Comparison of ENCODE assay signal across 26 mouse cellular contexts in genomic region chr14:112075071-112075470, GRCm38 (mm10).
DNase-seq lines count a peak whose midpoint lies in the region; ATAC-seq lines count a peak whose summit lies in the region.
"Had no signal": no experiment of that assay in that cellular context is flagged by ENCODE, and none has a peak within 500 bp of the region (broad histone marks: within the 10 kb centered on the region; RNA-seq: fewer than 3 reads in every experiment).

No protein-coding gene starts in this region.

- H3K9me3 ChIP-seq in hindbrain, embryonic 11.5 days (ENCODE audit: control insufficient read depth, low read length): no peaks in the 10 kb centered on the region
- H3K9me3 ChIP-seq in hindbrain, embryonic 14.5 days (ENCODE audit: control insufficient read depth, low read length): 0 out of 2 replicates have a peak, but pooled peaks cover 3% of the 10 kb centered on the region
- H3K9me3 ChIP-seq in midbrain, embryonic 12.5 days: no peaks in the 10 kb centered on the region
- no peaks in the 10 kb centered on the region for H3K9me3 ChIP-seq in midbrain, embryonic 10.5 days (replicated peaks)
- H3K9me3 ChIP-seq: embryonic facial prominence, embryonic 13.5 days; forebrain, embryonic 12.5 days; limb, embryonic 15.5 days; liver, embryonic 15.5 days; midbrain, embryonic 15.5 days had no signal

- no peak for ATAC-seq in CD4-positive, CD25-positive, alpha-beta regulatory T cell, adult 4 months
- ATAC-seq in hindbrain, embryonic 11.5 days (ENCODE audit: low FRiP score): peak; percentile 43; the same call in 1 of the 2 replicates
- no peak for ATAC-seq in hindbrain, embryonic 14.5 days (ENCODE audit: low FRiP score)
- peak; percentile 44; the same call in 1 of the 2 replicates for ATAC-seq in midbrain, embryonic 12.5 days (ENCODE audit: low FRiP score, low read depth)
- ATAC-seq in monocyte, adult 5-6 weeks (replicated peaks; ENCODE audit: insufficient number of reproducible peaks, low FRiP score, low TSS enrichment, poor library complexity, severe bottlenecking): 0 out of 2 replicates have a peak, but pooled peaks have one; percentile 35
- ATAC-seq: lung, postnatal 0 days; midbrain, embryonic 15.5 days; Patski had no signal

- no peak overlapping the region for H3K4me3 ChIP-seq in hindbrain, embryonic 11.5 days (ENCODE audit: low read depth, low read length)
- H3K4me3 ChIP-seq in hindbrain, embryonic 14.5 days (replicated peaks; ENCODE audit: low read length): no peak overlapping the region
- no peak overlapping the region for H3K4me3 ChIP-seq in midbrain, embryonic 12.5 days
- no peak overlapping the region for H3K4me3 ChIP-seq in midbrain, embryonic 10.5 days
- H3K4me3 ChIP-seq: embryonic facial prominence, embryonic 13.5 days; erythroblast, embryonic 14.5 days; forebrain, embryonic 12.5 days; gastrocnemius, adult 2 months; heart, embryonic 13.5 days; hindbrain, embryonic 15.5 days; limb, embryonic 15.5 days; liver, embryonic 15.5 days; midbrain, embryonic 15.5 days; myocyte had no signal

- no peak overlapping the region for H3K9ac ChIP-seq in hindbrain, embryonic 11.5 days (ENCODE audit: low read depth, low read length)
- no peak overlapping the region for H3K9ac ChIP-seq in hindbrain, embryonic 14.5 days
- H3K9ac ChIP-seq in midbrain, embryonic 12.5 days (replicated peaks): no peak overlapping the region
- H3K9ac ChIP-seq: embryonic facial prominence, embryonic 13.5 days; forebrain, embryonic 12.5 days; heart, embryonic 13.5 days; hindbrain, embryonic 15.5 days; limb, embryonic 15.5 days; liver, embryonic 15.5 days; midbrain, embryonic 15.5 days had no signal

- H3K4me2 ChIP-seq in hindbrain, embryonic 11.5 days (replicated peaks; ENCODE audit: low read depth, low read length): no peak overlapping the region
- H3K4me2 ChIP-seq in hindbrain, embryonic 14.5 days (replicated peaks): no peak overlapping the region
- no peak overlapping the region for H3K4me2 ChIP-seq in midbrain, embryonic 12.5 days (replicated peaks)
- H3K4me2 ChIP-seq: embryonic facial prominence, embryonic 13.5 days; forebrain, embryonic 12.5 days; heart, embryonic 13.5 days; hindbrain, embryonic 15.5 days; limb, embryonic 15.5 days; liver, embryonic 15.5 days; midbrain, embryonic 15.5 days had no signal

- H3K27ac ChIP-seq in hindbrain, embryonic 11.5 days (ENCODE audit: low read depth, low read length): no peak overlapping the region
- no peak overlapping the region for H3K27ac ChIP-seq in hindbrain, embryonic 14.5 days
- no peak overlapping the region for H3K27ac ChIP-seq in midbrain, embryonic 12.5 days (replicated peaks)
- no peak overlapping the region for H3K27ac ChIP-seq in midbrain, embryonic 10.5 days (replicated peaks)
- H3K27ac ChIP-seq: embryonic facial prominence, embryonic 13.5 days; forebrain, embryonic 12.5 days; gastrocnemius, adult 2 months; heart, embryonic 13.5 days; hindbrain, embryonic 15.5 days; limb, embryonic 15.5 days; liver, embryonic 15.5 days; midbrain, embryonic 15.5 days had no signal

- H3K4me1 ChIP-seq in hindbrain, embryonic 11.5 days (replicated peaks; ENCODE audit: control insufficient read depth, insufficient read depth, low read length): no peaks in the 10 kb centered on the region
- no peaks in the 10 kb centered on the region for H3K4me1 ChIP-seq in hindbrain, embryonic 14.5 days (replicated peaks; ENCODE audit: control insufficient read depth, insufficient read depth, low read length)
- no peaks in the 10 kb centered on the region for H3K4me1 ChIP-seq in midbrain, embryonic 12.5 days
- H3K4me1 ChIP-seq in midbrain, embryonic 10.5 days: no peaks in the 10 kb centered on the region
- H3K4me1 ChIP-seq: embryonic facial prominence, embryonic 13.5 days; forebrain, embryonic 12.5 days; heart, embryonic 13.5 days; hindbrain, embryonic 15.5 days; limb, embryonic 15.5 days; liver, embryonic 15.5 days; midbrain, embryonic 15.5 days had no signal

- no peaks in the 10 kb centered on the region for H3K27me3 ChIP-seq in hindbrain, embryonic 11.5 days (ENCODE audit: control insufficient read depth, insufficient read depth, low read length)
- no peaks in the 10 kb centered on the region for H3K27me3 ChIP-seq in hindbrain, embryonic 14.5 days (ENCODE audit: control insufficient read depth, insufficient read depth, low read length)
- no peaks in the 10 kb centered on the region for H3K27me3 ChIP-seq in midbrain, embryonic 12.5 days
- no peaks in the 10 kb centered on the region for H3K27me3 ChIP-seq in midbrain, embryonic 10.5 days (ENCODE audit: low read depth, poor library complexity, severe bottlenecking)
- H3K27me3 ChIP-seq: embryonic facial prominence, embryonic 13.5 days; forebrain, embryonic 12.5 days; heart, embryonic 13.5 days; hindbrain, embryonic 15.5 days; limb, embryonic 15.5 days; liver, embryonic 15.5 days; midbrain, embryonic 15.5 days; Patski had no signal

- peak; percentile 1 for DNase-seq in CD4-positive, CD25-positive, alpha-beta regulatory T cell, adult 2 months (ENCODE audit: low read depth, low spot score)
- no peak for DNase-seq in hindbrain, embryonic 11.5 days (ENCODE audit: low spot score)
- no peak for DNase-seq in hindbrain, embryonic 14.5 days (ENCODE audit: low spot score)
- no peak for DNase-seq in midbrain, embryonic 10.5 days (ENCODE audit: low spot score)
- DNase-seq in adrenal gland, adult (ENCODE audit: inconsistent age in 2 of 2, low spot score in 1 of 2): no peak
- DNase-seq: adrenal gland, adult 2 months; cerebellum, adult 11 months; cerebellum, adult 9-11 months; gastrocnemius, adult 2 months; heart, postnatal 36 days; kidney, adult 8-10 months; kidney, postnatal 36 days had no signal

- no peaks in the 10 kb centered on the region for H3K36me3 ChIP-seq in hindbrain, embryonic 11.5 days (ENCODE audit: control insufficient read depth, insufficient read depth, low read length)
- H3K36me3 ChIP-seq in hindbrain, embryonic 14.5 days (replicated peaks; ENCODE audit: control insufficient read depth, insufficient read depth): no peaks in the 10 kb centered on the region
- H3K36me3 ChIP-seq in midbrain, embryonic 12.5 days: no peaks in the 10 kb centered on the region
- H3K36me3 ChIP-seq in midbrain, embryonic 10.5 days: no peaks in the 10 kb centered on the region
- H3K36me3 ChIP-seq: embryonic facial prominence, embryonic 13.5 days; forebrain, embryonic 12.5 days; heart, embryonic 13.5 days; hindbrain, embryonic 15.5 days; limb, embryonic 15.5 days; liver, embryonic 15.5 days; midbrain, embryonic 15.5 days had no signal

- 96% methylated on average over 1 of the region's 1 CpGs for WGBS in hindbrain, embryonic 11.5 days
- 92% methylated on average over 1 of the region's 1 CpGs for WGBS in hindbrain, embryonic 14.5 days
- 95% methylated on average over 1 of the region's 1 CpGs for WGBS in midbrain, embryonic 12.5 days
- WGBS in midbrain, embryonic 10.5 days: 92% methylated on average over 1 of the region's 1 CpGs

Comparison
In these comparisons a context has a peak if more than half of its experiments do, and no peak if none do; other contexts are left out.
1. ATAC-seq: peak in hindbrain, embryonic 11.5 days (single experiment), midbrain, embryonic 12.5 days (single experiment) and monocyte, adult 5-6 weeks (single experiment); none in CD4-positive, CD25-positive, alpha-beta regulatory T cell, adult 4 months (single experiment) and hindbrain, embryonic 14.5 days (single experiment).